Mouse (Mus musculus) cerebellum, adult 2 months (tissue): ENCODE measurements around the gene Lrrc51. TPM values are rescaled to one million over a fixed set of nuclear protein-coding genes. Genes with fewer than 3 reads are reported as not detected.

Source experiments
- DNase-seq, 2 experiments: peaks; one replicate each; pipeline ENCODE4 v3.0.0; 2021
- H3K27ac ChIP-seq: fragments of 200-500 bp; 2 replicates; pipeline ENCODE4 v1.5.1; 2012; ENCODE audit warnings: low read length, control low read depth, inconsistent platforms; ENCODE audit not compliant: insufficient read depth
- H3K27me3 ChIP-seq: fragments of 200-500 bp; 2 replicates; pipeline ENCODE4 v1.6.1; 2012; ENCODE audit warnings: inconsistent platforms, mild to moderate bottlenecking, low read length, moderate library complexity; ENCODE audit not compliant: control insufficient read depth, insufficient read depth
- H3K4me1 ChIP-seq: fragments of 200-500 bp; 2 replicates; pipeline ENCODE4 v1.6.1; 2011; ENCODE audit warnings: low read length; ENCODE audit not compliant: control insufficient read depth, insufficient read depth
- H3K4me3 ChIP-seq: fragments of 200-500 bp; replicated peaks from 2 replicates; pipeline ENCODE3; 2011; ENCODE audit warnings: mild to moderate bottlenecking, low read depth, low read length, control low read depth; ENCODE audit not compliant: insufficient read depth
- CTCF ChIP-seq: fragments of 200-500 bp; IDR thresholded peaks from 2 replicates; pipeline ENCODE4 v1.5.1; 2011; ENCODE audit warnings: low read depth, mild to moderate bottlenecking, control low read depth, low read length, moderate library complexity, borderline replicate concordance; ENCODE audit not compliant: insufficient read depth
- POLR2A ChIP-seq: fragments of 200-500 bp; IDR thresholded peaks from 2 replicates; pipeline ENCODE4 v1.6.1; 2011; ENCODE audit warnings: low read length, control low read depth, borderline replicate concordance; ENCODE audit not compliant: insufficient read depth
- WGBS: fragments of 180-500 bp; shearing (Covaris S2); methylation state at CpG from one replicate; pipeline ENCODE4 v1.1.7; 2018; 5-methylcytosine and 5-hydroxymethylcytosine counted together
- polyA plus RNA-seq: library from polyadenylated mRNA; depleted of rRNA; stranded (reverse); fragments of >200 nt; gene quantifications from 2 replicates; pipeline ENCODE4 v1.2.3, GENCODE M21; 2012

The Lrrc51 gene
- polyA plus RNA-seq, 1 experiment = 10.2 TPM

DNA sequence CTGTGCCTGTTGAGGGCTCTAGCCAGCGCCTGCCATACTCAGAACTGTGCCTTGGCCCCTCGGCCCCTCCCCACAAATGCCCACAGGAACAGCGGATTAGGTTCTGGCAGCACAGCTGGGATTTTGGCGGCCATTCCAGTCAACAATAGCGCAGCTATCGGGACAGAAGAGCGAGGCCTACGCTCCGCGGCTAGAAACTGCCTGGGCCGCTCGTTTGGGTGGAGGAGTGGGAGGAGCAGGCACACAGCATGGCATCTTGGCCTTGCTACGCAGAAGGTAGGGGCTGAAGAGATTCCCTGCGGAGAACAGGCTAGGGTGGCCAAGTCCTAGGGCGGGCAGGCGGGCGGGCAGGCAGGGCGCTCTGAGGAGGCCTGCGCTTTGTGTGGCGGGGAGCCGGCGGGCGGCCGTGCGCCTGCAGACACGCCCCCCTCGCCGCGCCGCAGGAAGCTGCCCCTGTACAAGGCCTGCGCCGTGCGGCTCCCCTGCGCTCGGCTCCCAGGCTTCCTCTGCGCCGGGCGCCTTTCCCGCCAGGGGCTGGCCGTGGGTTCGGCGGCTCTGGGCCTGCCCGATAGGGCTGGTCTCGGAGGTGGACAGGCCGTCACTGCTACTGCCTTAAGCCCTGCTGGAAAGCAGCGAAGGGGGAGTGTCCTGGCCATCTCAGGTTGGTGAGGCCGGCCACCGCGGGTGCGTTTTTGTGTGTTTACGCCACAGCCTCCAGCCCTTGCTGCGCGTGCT, 36.2 kb upstream of the Lrrc51 start:
- H3K27me3 ChIP-seq = no peaks in the 10 kb centered on the region
- H3K4me3 ChIP-seq = peak overlapping the region; percentile 71
- peak; percentile 90 to 91 for DNase-seq
- TF ChIP-seq POLR2A = 0 out of 2 replicates have a peak, but pooled peaks have one; percentile 40
- TF ChIP-seq CTCF = no peak
- under 1% methylated on average over 52 of the region's 53 CpGs for WGBS
- peaks cover 11% of the 10 kb centered on the region for H3K4me1 ChIP-seq
- peak overlapping the region; percentile 96 for H3K27ac ChIP-seq

DNA sequence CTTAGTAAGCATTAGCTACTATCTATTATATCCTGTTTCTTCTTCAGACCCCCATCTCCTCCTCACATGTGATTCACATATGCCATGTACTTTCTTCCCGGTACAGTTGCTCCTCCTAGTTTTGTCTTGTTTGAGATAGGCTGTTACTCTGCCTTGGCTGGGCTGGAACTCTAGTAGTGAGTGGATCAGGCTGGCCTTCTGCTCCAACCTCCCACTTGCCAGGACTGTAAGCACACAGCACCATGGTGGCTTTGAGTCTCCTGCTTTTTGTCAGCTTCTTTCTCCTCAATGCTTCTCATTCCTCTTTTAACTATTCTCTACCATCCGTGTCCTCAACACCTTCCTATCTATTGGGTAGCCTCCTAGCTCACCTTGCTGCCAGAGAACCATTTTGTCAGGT, 35.1 kb upstream of the Lrrc51 start:
- WGBS = 17% methylated on average over 2 of the region's 2 CpGs
- peak in 1 of 2 experiments; percentile 42 for DNase-seq
- Histone ChIP-seq H3K27me3 (no peaks in the 10 kb centered on the region), H3K4me1 (peaks cover 10% of the 10 kb centered on the region), H3K4me3 (no peak overlapping the region), H3K27ac (peak overlapping the region; percentile 75)
- TF ChIP-seq POLR2A (no peak), CTCF (no peak)

DNA sequence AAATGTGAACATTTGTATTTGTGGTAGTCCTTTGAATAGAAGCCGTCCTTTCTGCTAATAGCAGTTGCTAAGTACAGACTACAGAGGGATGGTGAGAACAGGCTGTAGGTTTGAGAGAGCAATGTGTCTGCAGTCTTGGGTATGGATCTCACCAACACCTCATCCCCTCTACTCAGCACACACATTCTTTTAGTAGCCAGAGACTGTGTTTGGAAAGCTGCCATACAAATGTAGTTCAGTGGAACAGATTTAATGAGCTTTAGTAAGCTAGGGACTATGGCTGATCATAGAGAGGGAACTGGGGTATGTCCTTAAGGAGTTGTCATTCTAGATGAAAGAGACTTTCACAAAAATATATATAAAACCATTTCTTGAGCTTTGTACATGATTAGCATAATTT, 33.6 kb upstream of the Lrrc51 start:
- Histone ChIP-seq H3K27ac (no peak overlapping the region), H3K4me1 (peaks cover 4% of the 10 kb centered on the region), H3K4me3 (no peak overlapping the region), H3K27me3 (no peaks in the 10 kb centered on the region)
- TF ChIP-seq CTCF (no peak), POLR2A (no peak)
- DNase-seq = peak in 1 of 2 experiments; percentile 44
- 84% methylated on average over 1 of the region's 1 CpGs for WGBS

DNA sequence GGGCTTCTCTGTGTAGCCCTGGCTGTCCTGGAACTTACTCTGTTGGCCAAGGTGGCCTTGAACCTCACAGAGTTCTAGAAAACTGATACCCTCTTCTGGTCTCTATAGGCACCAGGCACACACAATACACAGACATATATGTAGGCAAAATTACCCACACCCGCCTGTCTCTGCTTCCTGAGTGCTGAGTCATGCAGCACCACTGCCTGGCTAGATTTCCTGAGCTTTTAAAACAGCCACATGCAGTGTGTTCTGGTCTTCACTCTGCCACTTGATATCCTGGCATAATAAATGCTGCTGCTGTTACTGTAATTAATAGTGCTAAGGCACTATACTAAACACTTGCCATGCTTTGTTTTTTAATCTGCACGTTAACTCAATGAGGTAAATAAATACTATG, 31.9 kb upstream of the Lrrc51 start:
- Histone ChIP-seq H3K4me3 (no peak overlapping the region), H3K4me1 (peaks cover 4% of the 10 kb centered on the region), H3K27me3 (no peaks in the 10 kb centered on the region), H3K27ac (no peak overlapping the region)
- no peak for DNase-seq
- TF ChIP-seq CTCF (no peak), POLR2A (no peak)
- 65% methylated on average over 2 of the region's 2 CpGs for WGBS

DNA sequence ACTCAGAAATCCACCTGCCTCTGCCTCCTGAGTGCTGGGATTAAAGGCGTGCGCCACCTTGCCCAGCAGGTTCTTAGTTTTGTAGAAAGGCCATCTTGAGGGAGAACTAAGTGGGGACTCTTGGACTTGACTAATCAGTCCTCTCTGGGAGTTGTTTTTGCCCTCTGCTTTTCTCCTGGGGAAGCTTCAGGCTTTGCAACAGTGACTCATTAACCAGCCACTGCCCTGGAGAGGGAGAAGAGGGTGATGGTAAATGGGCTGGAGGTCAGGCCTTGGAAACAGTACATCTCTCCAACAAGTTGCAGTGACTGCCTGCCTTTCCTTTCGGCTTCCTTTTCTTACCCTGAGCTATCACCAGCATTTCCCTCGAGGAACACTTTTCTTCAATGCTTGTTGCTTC, 30.9 kb upstream of the Lrrc51 start:
- Histone ChIP-seq H3K27ac (no peak overlapping the region), H3K4me3 (no peak overlapping the region), H3K4me1 (peaks cover 4% of the 10 kb centered on the region), H3K27me3 (no peaks in the 10 kb centered on the region)
- TF ChIP-seq CTCF = no peak
- DNase-seq = no peak
- WGBS = 92% methylated on average over 4 of the region's 4 CpGs

DNA sequence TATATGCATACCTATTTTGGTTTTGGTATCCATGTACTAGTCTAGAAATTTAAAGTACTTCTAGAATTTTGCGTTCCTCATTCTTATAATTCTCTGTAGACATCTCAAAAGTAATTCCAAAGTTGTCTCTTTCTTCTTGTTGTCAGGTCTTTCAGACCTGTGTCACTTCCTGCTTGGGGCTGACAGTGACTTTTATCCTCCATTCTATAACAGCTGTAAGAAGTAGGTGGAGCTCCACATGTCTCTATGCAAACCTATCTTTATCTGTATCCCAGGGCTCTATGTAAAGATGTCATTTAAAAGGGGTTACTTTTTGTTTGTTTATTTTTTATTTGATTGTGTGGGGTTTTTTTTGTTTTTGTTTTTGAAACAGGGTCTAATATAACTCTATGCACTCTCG, 29.9 kb upstream of the Lrrc51 start:
- Histone ChIP-seq H3K4me1 (peaks cover 1% of the 10 kb centered on the region), H3K27ac (no peak overlapping the region), H3K4me3 (no peak overlapping the region), H3K27me3 (no peaks in the 10 kb centered on the region)
- 94% methylated on average over 2 of the region's 2 CpGs for WGBS
- no peak for DNase-seq
- no peak for TF ChIP-seq CTCF
- no peak for TF ChIP-seq POLR2A

DNA sequence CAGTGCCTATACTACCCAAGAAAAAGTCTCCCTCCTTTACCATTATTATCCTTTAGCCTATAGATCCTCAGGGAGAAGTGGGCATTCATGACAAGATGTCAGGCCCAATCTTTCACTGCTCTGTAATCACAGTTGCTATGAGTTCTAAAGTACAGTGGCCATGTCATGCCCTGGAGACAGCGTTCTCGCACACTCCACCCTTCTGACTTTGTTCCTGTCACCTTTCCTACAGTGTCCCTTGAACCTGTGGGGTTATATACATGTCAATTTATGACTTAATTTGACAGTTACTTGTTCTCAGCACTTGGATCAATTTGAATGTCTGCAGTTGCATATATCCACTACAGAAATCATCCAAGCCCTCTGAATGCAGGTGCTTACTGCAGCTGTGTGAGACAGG, 29.1 kb upstream of the Lrrc51 start:
- TF ChIP-seq CTCF = no peak
- no peak for TF ChIP-seq POLR2A
- Histone ChIP-seq H3K4me3 (no peak overlapping the region), H3K27me3 (no peaks in the 10 kb centered on the region), H3K4me1 (no peaks in the 10 kb centered on the region; the same call in none of the 2 replicates), H3K27ac (no peak overlapping the region)
- DNase-seq = no peak
- 100% methylated on average over 2 of the region's 2 CpGs for WGBS

DNA sequence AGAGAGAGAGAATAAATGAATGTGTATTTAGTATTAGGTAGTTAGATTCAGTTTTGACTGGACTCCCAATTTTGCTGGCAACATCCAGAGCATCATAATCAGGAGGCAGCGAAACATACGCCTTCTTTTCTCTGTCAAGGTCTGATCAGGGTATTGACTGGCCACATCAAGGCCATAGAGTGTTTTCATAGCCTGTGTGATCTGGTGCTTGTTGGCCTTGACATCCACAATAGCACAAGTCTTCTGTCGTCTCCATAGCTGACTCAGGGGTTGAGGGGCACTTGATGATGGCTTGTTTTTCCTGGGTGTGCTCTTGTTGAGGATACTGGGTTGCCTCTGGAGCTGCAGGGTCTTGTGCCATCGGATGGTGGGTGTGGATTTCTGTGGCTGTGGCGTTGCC, 23.2 kb upstream of the Lrrc51 start:
- TF ChIP-seq POLR2A (no peak), CTCF (no peak)
- 92% methylated on average over 5 of the region's 5 CpGs for WGBS
- Histone ChIP-seq H3K27me3 (no peaks in the 10 kb centered on the region), H3K4me3 (no peak overlapping the region), H3K27ac (no peak overlapping the region), H3K4me1 (peaks cover 9% of the 10 kb centered on the region)
- no peak for DNase-seq
